Mouse (Mus musculus) erythroblast, embryonic 14.5 days (primary cell): Measurements from ENCODE around the gene Cftr.

ENCODE experiments used
- GATA1 ChIP-seq: IDR thresholded peaks from 2 replicates; pipeline ENCODE4 v1.6.1; 2012; ENCODE audit warnings: low read length, inconsistent platforms, mixed read lengths
- TAL1 ChIP-seq: IDR thresholded peaks from 3 replicates; pipeline ENCODE4 v1.6.1; 2012; ENCODE audit warnings: low read length, inconsistent platforms, mixed read lengths

DNA sequence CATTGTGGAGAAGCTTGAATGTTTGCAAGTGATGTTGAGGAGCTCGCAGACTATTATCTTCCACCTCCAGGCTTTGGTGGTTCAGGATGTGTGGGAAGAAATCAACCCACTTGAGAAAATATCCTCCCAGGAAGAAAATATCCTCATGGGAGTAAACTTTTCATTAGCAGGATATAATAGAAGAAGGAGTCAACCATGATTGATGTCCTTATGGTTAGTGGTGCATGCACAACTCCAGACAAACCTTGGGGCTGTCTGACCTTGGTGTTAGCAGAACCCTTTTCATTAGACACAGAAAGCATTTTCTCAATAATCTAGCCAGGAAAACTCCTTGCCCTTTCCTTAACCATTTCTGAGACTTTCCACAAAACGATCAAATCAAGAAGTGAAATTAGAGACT lies 173.8 kb downstream of the Cftr start:
- TF ChIP-seq TAL1 (no peak), GATA1 (no peak)
